Mouse (Mus musculus): ENCODE measurements around the gene Tas1r1.

- TF ChIP-seq CTCF (IDR thresholded peaks at IDR 0.05; ENCODE audit: extremely low read depth, insufficient read length, insufficient replicate concordance, low read depth, low read length): no peak
- TF ChIP-seq POLR2A (IDR thresholded peaks at IDR 0.05; ENCODE audit: low read depth, low read length): peak; percentile 81
Observed at GRCm38 (mm10) chr4:152027524-152027923, 10.8 kb downstream of the Tas1r1 start, which contains the start of gene Zbtb48.

All from small intestine, adult 2 months (tissue).